Mouse (Mus musculus): ENCODE data around the gene Tmem190.

GRCm38 (mm10) chr7:4739041-4739543, 43.6 kb upstream of the Tmem190 start:
- TF ChIP-seq GATA1 (IDR thresholded peaks at IDR 0.05; ENCODE audit: low read length) (no peak), TAL1 (IDR thresholded peaks at IDR 0.05; ENCODE audit: low read length) (no peak)
